Mouse (Mus musculus): ENCODE measurements at regions not wholly inside any gene's neighbourhood (a gene's known extent, or its start where the extent isn't known, plus 50 kb on each side); places are given as distances from the start of the nearest gene placed in this dataset.

- TF ChIP-seq POLR2AphosphoS2 (IDR thresholded peaks at IDR 0.05; ENCODE audit: low read length) (no peak), CTCF (IDR thresholded peaks at IDR 0.05 in 2 of 3, conservative IDR thresholded peaks at IDR 0.05 in 1 of 3; ENCODE audit: control insufficient read depth in 1 of 3, insufficient read depth in 1 of 3, low read depth in 2 of 3, low read length in 3 of 3, poor library complexity in 1 of 3, severe bottlenecking in 1 of 3) (no peak), RAD21 (IDR thresholded peaks at IDR 0.05; ENCODE audit: low read depth, low read length) (no peak), GABPA (IDR thresholded peaks at IDR 0.05; ENCODE audit: low read depth, low read length) (no peak), POLR2A (IDR thresholded peaks at IDR 0.05; ENCODE audit: control insufficient read depth in 1 of 2, insufficient read depth in 1 of 2, low read depth in 1 of 2, low read length in 2 of 2, poor library complexity in 1 of 2) (no peak)
These were observed 83.0 kb downstream of the Tex36 start for GRCm38 (mm10) chr7:133518926-133519325.
